Mouse (Mus musculus) midbrain, embryonic 16.5 days (tissue): ENCODE data around the gene Med27. TPM values are rescaled to one million over a fixed set of nuclear protein-coding genes. Genes with fewer than 3 reads are reported as not detected.

Experiments
- ATAC-seq: fragments of 200-750 bp; cut with Nextera tagmentation; 2 replicates; pipeline ENCODE4 v1.8.0; 2017; ENCODE audit warnings: moderate TSS enrichment
- H3K27ac ChIP-seq: fragments of 300-500 bp; sonication (generic); 2 replicates; pipeline ENCODE4 v1.5.1; 2014; ENCODE audit warnings: mild to moderate bottlenecking, low read length, mixed read lengths
- H3K27me3 ChIP-seq: fragments of 300-500 bp; sonication (generic); 2 replicates; pipeline ENCODE4 v1.6.1; 2014; ENCODE audit warnings: low read depth, low read length, mixed read lengths; ENCODE audit not compliant: control insufficient read depth, insufficient read depth
- H3K36me3 ChIP-seq: fragments of 300-500 bp; sonication (generic); 2 replicates; pipeline ENCODE4 v1.6.1; 2014; ENCODE audit warnings: mild to moderate bottlenecking, low read length, moderate library complexity, mixed read lengths; ENCODE audit not compliant: control insufficient read depth, insufficient read depth
- H3K4me1 ChIP-seq: fragments of 300-500 bp; sonication (generic); 2 replicates; pipeline ENCODE4 v1.6.1; 2014; ENCODE audit warnings: mild to moderate bottlenecking, low read length, mixed read lengths; ENCODE audit not compliant: control insufficient read depth, insufficient read depth
- H3K4me2 ChIP-seq: fragments of 300-500 bp; sonication (generic); 2 replicates; pipeline ENCODE4 v1.6.1; 2014; ENCODE audit warnings: mild to moderate bottlenecking, low read length, mixed read lengths
- H3K4me3 ChIP-seq: fragments of 300-500 bp; sonication (generic); 2 replicates; pipeline ENCODE4 v1.5.1; 2014; ENCODE audit warnings: low read depth, mild to moderate bottlenecking, low read length, moderate library complexity, mixed read lengths
- H3K9ac ChIP-seq: fragments of 300-500 bp; sonication (generic); 2 replicates; pipeline ENCODE4 v1.6.1; 2014; ENCODE audit warnings: low read depth, low read length, mixed read lengths
- H3K9me3 ChIP-seq: fragments of 300-500 bp; sonication (generic); replicated peaks from 2 replicates; pipeline ENCODE4 v1.6.1; 2014; ENCODE audit warnings: mild to moderate bottlenecking, low read length, mixed read lengths; ENCODE audit not compliant: control insufficient read depth, poor library complexity, severe bottlenecking
- WGBS: fragments of 180-500 bp; shearing (Covaris S2); extraction: QIAGEN DNeasy Blood & Tissue Kit; methylation state at CpG from one replicate; pipeline ENCODE4 v1.1.7; 2014; 5-methylcytosine and 5-hydroxymethylcytosine counted together
- polyA plus RNA-seq: library from polyadenylated mRNA; unstranded; fragments of >200 nt; fragmentation: Nextera tagmentation; extraction: Ambion mirVana; gene quantifications from 2 replicates; pipeline ENCODE4 v1.2.1, GENCODE M21; 2015

Med27 gene
- polyA plus RNA-seq, 1 experiment from 2014 or later, result 70.6 TPM

DNA sequence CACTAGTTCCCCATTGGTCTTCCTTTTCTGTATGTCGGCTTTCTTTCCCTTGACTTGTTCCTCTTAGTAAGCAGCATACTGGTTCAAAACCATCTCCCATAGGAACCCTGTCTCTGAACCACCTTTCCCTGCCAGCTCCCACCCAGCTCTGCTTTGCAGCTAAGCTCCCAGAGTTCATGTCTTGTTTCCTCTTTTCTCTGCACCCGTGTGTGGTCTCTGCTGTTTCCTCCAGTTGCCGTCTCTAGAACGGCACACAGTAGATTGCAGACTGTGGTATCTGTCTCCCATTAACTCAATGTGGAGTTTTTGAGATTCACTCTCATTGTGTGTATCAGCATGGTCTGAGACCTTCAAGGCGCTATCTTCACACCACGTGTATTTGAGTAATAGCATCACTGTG is 71.9 kb downstream of the Med27 start:
- peaks cover 17% of the 10 kb centered on the region for H3K4me1 ChIP-seq
- WGBS, result 74% methylated on average over 6 of the region's 6 CpGs

DNA sequence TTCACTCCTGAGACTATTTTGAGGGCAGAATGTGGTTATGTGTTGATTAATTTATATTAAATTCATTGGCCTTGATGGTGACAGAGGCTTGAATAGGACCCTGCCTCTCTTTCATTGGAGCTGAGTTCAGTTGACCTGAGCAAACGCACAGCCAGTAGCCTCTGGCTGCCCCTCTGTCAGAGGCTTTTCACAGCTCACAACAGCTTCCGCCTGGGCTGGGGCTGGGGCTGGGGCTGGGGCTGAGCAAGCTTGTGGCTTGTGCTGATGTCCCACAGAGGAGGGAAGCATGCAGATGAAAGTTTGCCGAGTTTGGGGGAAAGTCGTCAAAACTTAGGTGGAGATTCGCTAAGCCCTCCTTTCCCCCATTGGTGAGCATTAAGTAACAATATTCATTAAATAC is 72.8 kb downstream of the Med27 start:
- H3K4me1 ChIP-seq, result peaks cover 17% of the 10 kb centered on the region
- no peak overlapping the region for H3K4me3 ChIP-seq
- H3K9me3 ChIP-seq, result no peaks in the 10 kb centered on the region
- H3K9ac ChIP-seq, result no peak overlapping the region
- H3K27me3 ChIP-seq, result no peaks in the 10 kb centered on the region
- no peak for ATAC-seq
- 25% methylated on average over 5 of the region's 5 CpGs for WGBS
- no peak overlapping the region for H3K27ac ChIP-seq
- H3K36me3 ChIP-seq, result no peaks in the 10 kb centered on the region
- no peak overlapping the region for H3K4me2 ChIP-seq

More for the DNA sequence above, 71.9 kb downstream of the Med27 start:
- no peak overlapping the region for H3K4me2 ChIP-seq
- no peaks in the 10 kb centered on the region for H3K36me3 ChIP-seq
- H3K27ac ChIP-seq, result no peak overlapping the region
- H3K9ac ChIP-seq, result no peak overlapping the region
- no peaks in the 10 kb centered on the region for H3K27me3 ChIP-seq
- no peak for ATAC-seq
- no peaks in the 10 kb centered on the region for H3K9me3 ChIP-seq
- no peak overlapping the region for H3K4me3 ChIP-seq

DNA sequence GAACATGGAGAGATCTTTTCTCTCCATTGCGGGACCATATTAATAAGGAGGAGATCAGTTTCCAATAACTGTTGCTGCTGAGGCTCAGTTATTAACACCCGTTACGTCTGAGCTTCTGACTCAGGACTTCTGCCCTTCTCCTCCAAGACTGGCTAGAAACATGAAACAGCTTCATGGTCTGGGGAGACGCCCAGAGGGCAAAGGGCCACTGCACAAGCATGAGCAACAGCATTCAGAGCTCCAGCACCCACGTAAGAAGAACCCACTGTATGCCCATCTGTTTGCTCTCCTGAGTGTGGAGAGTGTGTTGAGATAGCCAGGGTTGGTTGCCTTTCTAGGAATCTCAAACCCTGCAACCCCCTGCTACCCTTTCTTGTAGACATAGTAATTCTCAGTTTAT is 73.3 kb downstream of the Med27 start:
- H3K36me3 ChIP-seq, result no peaks in the 10 kb centered on the region
- H3K4me3 ChIP-seq, result no peak overlapping the region
- H3K27me3 ChIP-seq, result no peaks in the 10 kb centered on the region
- 75% methylated on average over 5 of the region's 5 CpGs for WGBS
- H3K27ac ChIP-seq, result no peak overlapping the region
- ATAC-seq, result no peak
- H3K9me3 ChIP-seq, result no peaks in the 10 kb centered on the region
- no peak overlapping the region for H3K9ac ChIP-seq
- H3K4me2 ChIP-seq, result no peak overlapping the region
- peaks cover 17% of the 10 kb centered on the region for H3K4me1 ChIP-seq

DNA sequence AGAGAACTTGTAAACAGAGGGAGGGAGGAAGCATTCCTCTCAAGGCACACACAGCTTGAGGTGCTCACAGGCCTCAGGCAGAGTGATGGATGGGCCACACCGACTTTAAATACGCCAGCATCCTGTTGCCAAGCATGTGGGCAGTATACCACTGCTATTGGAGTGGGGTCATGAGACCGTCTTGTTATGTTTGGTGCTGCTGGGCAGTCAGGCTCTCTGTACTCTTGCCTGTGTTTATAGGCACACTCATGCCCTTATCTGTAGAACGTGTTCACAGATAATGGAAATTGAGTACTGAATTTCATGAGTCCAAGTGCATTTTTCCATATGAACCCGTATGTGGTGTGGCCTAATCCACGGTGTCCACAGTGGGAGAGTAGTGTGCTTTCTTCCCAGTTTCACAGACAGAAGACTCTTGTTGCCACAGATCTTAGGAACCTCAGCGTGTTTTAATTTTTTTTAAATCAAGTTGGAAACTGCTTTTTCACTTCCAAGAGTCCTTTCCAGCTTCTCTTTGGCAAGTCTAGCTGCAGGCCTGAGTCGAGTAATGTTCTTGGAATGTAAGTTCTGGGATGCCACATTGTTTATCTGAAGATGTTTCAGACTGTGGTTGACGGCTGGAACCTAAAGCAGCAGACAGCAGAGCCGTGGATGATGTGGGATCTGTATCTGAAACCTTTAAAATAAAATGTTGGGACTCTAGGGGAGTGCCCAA is 75.7 kb downstream of the Med27 start:
- Histone ChIP-seq H3K27me3 (no peaks in the 10 kb centered on the region), H3K27ac (no peak overlapping the region), H3K4me2 (no peak overlapping the region), H3K9ac (no peak overlapping the region), H3K4me3 (no peak overlapping the region), H3K36me3 (no peaks in the 10 kb centered on the region), H3K9me3 (no peaks in the 10 kb centered on the region), H3K4me1 (peaks cover 12% of the 10 kb centered on the region)
- no peak for ATAC-seq
- 87% methylated on average over 10 of the region's 10 CpGs for WGBS

DNA sequence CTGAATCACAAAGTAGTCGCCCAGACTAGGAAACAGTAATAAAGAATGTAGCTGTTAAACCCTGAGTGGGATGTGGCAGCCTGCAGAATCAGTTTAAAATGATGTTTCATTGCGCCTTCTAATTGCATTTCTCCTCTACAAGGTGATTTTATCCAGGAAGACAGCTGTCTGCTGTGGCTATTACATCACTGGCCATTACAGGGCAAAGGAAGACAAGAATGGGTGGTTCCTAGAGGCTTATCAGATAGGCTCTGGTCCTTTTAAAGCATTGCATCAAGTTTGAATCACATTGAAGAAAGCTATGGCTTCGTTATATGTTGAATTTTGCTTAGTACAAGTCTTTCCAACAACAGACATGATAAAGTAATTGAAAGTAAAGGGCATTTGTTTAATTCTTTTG is 76.4 kb downstream of the Med27 start:
- H3K36me3 ChIP-seq, result no peaks in the 10 kb centered on the region
- no peaks in the 10 kb centered on the region for H3K27me3 ChIP-seq
- H3K4me1 ChIP-seq, result peaks cover 9% of the 10 kb centered on the region
- H3K4me3 ChIP-seq, result no peak overlapping the region
- H3K27ac ChIP-seq, result no peak overlapping the region
- 75% methylated on average over 3 of the region's 3 CpGs for WGBS
- no peaks in the 10 kb centered on the region for H3K9me3 ChIP-seq
- no peak overlapping the region for H3K4me2 ChIP-seq
- no peak for ATAC-seq
- H3K9ac ChIP-seq, result no peak overlapping the region

DNA sequence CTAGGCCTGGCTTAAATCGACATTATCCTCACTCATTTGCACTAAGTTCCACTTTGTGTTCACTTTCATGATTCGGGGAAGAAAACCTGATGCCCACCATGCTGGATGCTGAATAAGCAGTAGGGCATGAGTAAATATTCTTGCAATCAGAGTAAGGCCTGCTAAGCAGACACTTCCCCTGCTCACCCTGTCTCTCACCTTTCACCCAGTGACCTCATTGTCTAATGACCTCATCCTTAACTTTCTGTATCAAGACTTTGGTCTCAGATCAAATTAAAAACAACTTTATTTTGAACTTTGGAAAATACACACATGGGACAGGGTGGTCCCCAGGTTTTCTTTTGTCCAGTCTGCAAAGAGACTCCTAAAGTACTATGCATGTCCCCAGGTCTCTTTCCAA is 78.8 kb downstream of the Med27 start:
- Histone ChIP-seq H3K27ac (no peak overlapping the region), H3K27me3 (no peaks in the 10 kb centered on the region), H3K4me3 (no peak overlapping the region), H3K9ac (no peak overlapping the region), H3K4me2 (no peak overlapping the region), H3K36me3 (no peaks in the 10 kb centered on the region), H3K4me1 (peaks cover 9% of the 10 kb centered on the region), H3K9me3 (no peaks in the 10 kb centered on the region)
- ATAC-seq, result no peak
- 83% methylated on average over 2 of the region's 2 CpGs for WGBS

DNA sequence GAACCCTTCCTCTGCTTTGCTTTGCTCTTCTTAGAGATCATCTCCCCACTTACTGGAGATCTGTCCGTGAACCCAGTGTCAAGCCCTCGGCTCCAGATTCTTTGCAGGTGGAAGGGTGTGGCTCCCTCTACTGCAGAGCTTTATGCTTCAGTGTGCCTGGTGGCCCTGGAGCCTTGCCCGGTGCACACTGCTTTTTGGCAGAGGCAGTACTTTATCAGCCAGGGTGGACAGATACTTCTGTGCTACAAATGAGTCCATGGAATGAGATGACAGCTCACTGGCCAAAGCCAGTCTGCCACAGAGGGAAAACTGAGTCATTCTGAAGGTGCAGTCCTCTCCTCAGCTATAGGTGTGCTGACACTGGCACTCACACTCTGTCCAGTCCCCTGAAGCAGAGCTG is 80.1 kb downstream of the Med27 start:
- Histone ChIP-seq H3K27me3 (no peaks in the 10 kb centered on the region), H3K4me1 (peaks cover 9% of the 10 kb centered on the region), H3K4me2 (no peak overlapping the region), H3K36me3 (no peaks in the 10 kb centered on the region), H3K9ac (no peak overlapping the region), H3K4me3 (no peak overlapping the region), H3K9me3 (no peaks in the 10 kb centered on the region), H3K27ac (no peak overlapping the region)
- no peak for ATAC-seq
- 87% methylated on average over 3 of the region's 3 CpGs for WGBS

DNA sequence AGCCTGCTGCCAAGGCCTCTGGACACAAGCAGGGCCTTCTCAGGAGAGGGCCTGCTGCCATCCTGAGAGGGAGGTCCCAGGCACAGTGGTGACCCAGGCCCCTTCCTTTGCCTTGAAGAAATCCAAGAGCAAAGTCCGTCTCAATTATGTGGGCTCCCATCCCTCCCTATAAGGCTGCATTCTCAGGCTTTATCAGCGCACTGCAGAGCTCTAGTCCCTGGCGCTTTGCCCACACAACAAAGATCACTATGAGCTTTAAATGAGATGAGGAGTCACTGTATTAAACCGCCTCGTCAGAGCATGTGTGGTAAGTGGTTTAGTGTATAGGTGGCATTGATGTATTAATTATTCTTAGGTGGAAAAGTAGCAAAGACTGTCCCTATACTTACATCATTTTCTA is 85.9 kb downstream of the Med27 start:
- Histone ChIP-seq H3K4me2 (no peak overlapping the region), H3K36me3 (no peaks in the 10 kb centered on the region), H3K27ac (no peak overlapping the region), H3K9ac (no peak overlapping the region), H3K9me3 (no peaks in the 10 kb centered on the region), H3K4me1 (peaks cover 13% of the 10 kb centered on the region), H3K27me3 (no peaks in the 10 kb centered on the region), H3K4me3 (no peak overlapping the region)
- ATAC-seq, result no peak
- WGBS, result 47% methylated on average over 5 of the region's 5 CpGs

DNA sequence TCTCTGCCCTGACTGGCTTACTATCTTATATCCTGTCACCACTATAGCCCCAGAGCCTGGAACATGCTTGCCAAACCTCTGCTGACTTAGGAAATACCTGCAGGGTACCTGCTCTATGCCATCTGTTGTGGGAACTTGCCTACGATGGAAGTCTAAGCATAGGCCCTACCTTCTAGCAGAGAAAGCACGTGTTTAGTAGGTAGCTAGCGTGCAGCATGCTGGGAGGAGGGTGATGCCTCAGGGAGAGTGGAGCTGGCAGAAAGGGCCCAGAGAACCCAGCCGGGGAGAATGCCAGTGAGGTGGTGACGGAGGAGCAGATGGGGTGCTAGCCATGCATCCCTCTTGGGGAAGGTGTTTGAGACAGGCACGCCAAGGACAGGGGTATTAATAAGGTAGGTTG is 89.8 kb downstream of the Med27 start:
- Histone ChIP-seq H3K27me3 (no peaks in the 10 kb centered on the region), H3K4me2 (no peak overlapping the region), H3K9ac (no peak overlapping the region), H3K4me3 (no peak overlapping the region), H3K4me1 (peaks cover 23% of the 10 kb centered on the region), H3K36me3 (no peaks in the 10 kb centered on the region), H3K9me3 (no peaks in the 10 kb centered on the region), H3K27ac (no peak overlapping the region)
- ATAC-seq, result no peak
- WGBS, result 87% methylated on average over 6 of the region's 6 CpGs
